Mouse (Mus musculus): ENCODE results near the gene Cmip. TPM values are rescaled to one million over a fixed set of nuclear protein-coding genes. Genes with fewer than 3 reads are reported as not detected.

Cmip gene
- total RNA-seq (2021), result 10 to 100 TPM; 18.7 to 23.7 TPM
- long read RNA-seq, experiment 1, partial matches to known transcripts, result 0 of 1 reads
- long read RNA-seq, experiment 1, other reads (novel, unspliced or antisense), result 1 of 1 reads
- long read RNA-seq, experiment 2, partial matches to known transcripts, result 0 of 3 reads
- long read RNA-seq, experiment 2, other reads (novel, unspliced or antisense), result 2 of 3 reads

GRCm38 (mm10) chr8:117257029-117257820 is at the start of gene Cmip:
Cmip (plus strand) TSS chr8:117257064.
- peak; percentile 49 for DNase-seq

- DNase-seq, result no peak
These were observed 47.7 kb upstream of the Cmip start for GRCm38 (mm10) chr8:117209150-117209549.

GRCm38 (mm10) chr8:117212100-117212499 is 44.8 kb upstream of the Cmip start:
- DNase-seq, result no peak

- no peak for DNase-seq
These were observed 39.1 kb upstream of the Cmip start for GRCm38 (mm10) chr8:117217724-117218123.

GRCm38 (mm10) chr8:117222396-117222795 is 34.5 kb upstream of the Cmip start:
- no peak for DNase-seq

GRCm38 (mm10) chr8:117224630-117225029 is 32.2 kb upstream of the Cmip start:
- peak; percentile 90 for DNase-seq

- DNase-seq, result no peak
These were observed 30.6 kb upstream of the Cmip start for GRCm38 (mm10) chr8:117226306-117226705.

- no peak for DNase-seq
These were observed 29.5 kb upstream of the Cmip start for GRCm38 (mm10) chr8:117227339-117227738.

GRCm38 (mm10) chr8:117233199-117233598 is 23.7 kb upstream of the Cmip start:
- DNase-seq, result no peak

GRCm38 (mm10) chr8:117236531-117236930 is 20.3 kb upstream of the Cmip start:
- no peak for DNase-seq

- DNase-seq, result no peak
These were observed 16.5 kb upstream of the Cmip start for GRCm38 (mm10) chr8:117240326-117240725.

- DNase-seq, result no peak
These were observed 15.9 kb upstream of the Cmip start for GRCm38 (mm10) chr8:117240841-117241494.

- no peak for DNase-seq
These were observed 15.0 kb upstream of the Cmip start for GRCm38 (mm10) chr8:117241848-117242247.

GRCm38 (mm10) chr8:117242286-117242685 is 14.6 kb upstream of the Cmip start:
- no peak for DNase-seq

GRCm38 (mm10) chr8:117244601-117245000 is 12.3 kb upstream of the Cmip start:
- no peak for DNase-seq

- no peak for DNase-seq
These were observed 8.5 kb upstream of the Cmip start for GRCm38 (mm10) chr8:117248341-117248740.

GRCm38 (mm10) chr8:117251086-117251681 is 5.7 kb upstream of the Cmip start:
- no peak for DNase-seq

- DNase-seq, result no peak
These were observed 4.2 kb upstream of the Cmip start for GRCm38 (mm10) chr8:117252650-117253049.

GRCm38 (mm10) chr8:117253390-117254269 is 3.2 kb upstream of the Cmip start:
- DNase-seq, result no peak

- DNase-seq, result no peak
These were observed 2.4 kb upstream of the Cmip start for GRCm38 (mm10) chr8:117254496-117254895.

- DNase-seq, result peak; percentile 95
These were observed 449 bp upstream of the Cmip start for GRCm38 (mm10) chr8:117256292-117256938.
